Mouse (Mus musculus) c-Kit-positive CD71-positive TER-119-positive erythroid progenitor cells, embryonic 14.5 days (primary cell): Measurements from ENCODE around the gene Rhof.
"Not testable (repeated sequence)": the region's sequence is repeated elsewhere in the genome, so short reads cannot be mapped to it uniquely, and the experiment has no call there.

Source experiments
- DNase-seq: peaks from one replicate; pipeline ENCODE4 v3.0.0-alpha.2; 2013; ENCODE audit warnings: low spot score

Gene Rhof

DNA sequence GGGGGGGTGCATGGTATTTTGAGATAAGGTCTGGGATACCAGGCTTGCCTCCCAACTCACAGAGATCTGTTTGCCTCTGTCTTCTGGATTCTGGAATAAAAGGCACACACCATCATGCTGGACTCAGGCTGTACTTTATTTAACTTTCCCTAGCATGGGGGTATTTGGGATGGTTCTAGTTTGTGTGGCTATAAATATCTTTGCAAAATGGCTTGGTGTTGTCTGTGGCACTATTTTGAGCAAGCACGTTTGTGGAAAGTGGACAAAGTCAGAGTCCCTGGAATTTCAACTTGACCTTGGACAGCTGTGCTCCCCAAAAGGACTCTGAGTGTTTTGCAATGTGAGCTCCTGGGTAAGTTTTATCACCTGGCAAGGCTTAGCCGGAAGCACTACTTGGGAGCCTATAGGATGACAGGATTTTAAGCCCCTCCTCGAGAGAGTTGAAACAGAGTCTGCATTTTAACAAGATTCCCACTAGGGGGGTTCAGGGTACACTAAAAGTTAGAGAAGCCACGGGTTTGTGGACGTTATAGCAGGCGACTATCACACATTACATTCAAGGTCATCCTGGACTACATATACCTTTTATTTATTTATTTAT lies 65.0 kb downstream of the Rhof start:
- DNase-seq: peak; percentile 73

DNA sequence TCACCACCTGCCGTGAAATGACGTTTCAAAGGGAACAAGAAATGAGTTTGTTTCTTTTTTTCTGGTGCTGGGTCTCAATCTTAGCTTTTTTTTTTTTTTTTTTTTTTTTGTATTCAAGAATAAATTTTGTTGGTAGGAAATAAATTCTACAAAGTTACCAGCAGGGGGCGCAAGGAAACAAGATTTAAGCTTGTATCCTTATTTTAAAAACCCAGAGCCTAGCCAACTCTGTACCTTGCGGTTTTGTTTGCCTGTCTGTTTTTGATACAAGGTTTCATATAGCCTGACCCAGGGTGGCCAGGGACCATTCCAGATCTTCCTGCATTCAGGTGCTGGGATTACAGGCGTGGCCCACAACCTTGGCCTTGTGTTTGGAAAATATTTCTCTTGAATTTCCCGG lies 68.3 kb downstream of the Rhof start:
- peak; percentile 86 for DNase-seq

DNA sequence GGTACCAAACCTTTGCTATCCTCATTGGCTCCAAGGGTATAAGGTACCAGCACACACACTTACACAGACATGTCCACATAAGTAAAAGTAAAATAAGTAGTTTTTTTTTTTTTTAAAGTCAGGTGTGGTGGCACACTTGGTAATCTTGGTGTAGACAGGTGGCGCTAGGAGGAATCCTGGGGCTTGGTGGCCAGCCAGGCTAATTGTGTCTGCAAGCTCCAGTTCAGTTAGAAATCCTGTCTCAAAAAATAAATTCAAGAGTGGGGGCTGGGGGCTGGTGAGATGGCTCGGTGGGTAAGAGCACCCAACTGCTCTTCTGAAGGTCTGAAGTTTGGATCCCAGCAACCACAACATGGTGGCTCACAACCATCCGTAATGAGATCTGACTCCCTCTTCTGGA lies 69.4 kb downstream of the Rhof start:
- DNase-seq: no peak

DNA sequence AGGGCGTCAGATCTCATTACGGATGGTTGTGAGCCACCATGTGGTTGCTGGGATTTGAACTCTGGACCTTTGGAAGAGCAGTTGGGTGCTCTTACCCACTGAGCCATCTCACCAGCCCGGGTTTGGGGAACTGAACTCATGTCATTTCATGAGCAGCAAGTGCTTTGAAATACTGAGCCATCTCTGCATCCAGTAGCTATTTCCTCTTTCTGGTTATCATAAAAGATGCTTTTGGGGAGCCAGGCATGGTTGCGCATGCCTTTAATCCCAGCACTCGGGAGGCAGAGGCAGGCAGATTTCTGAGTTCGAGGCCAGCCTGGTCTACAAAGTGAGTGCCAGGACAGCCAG lies 71.1 kb downstream of the Rhof start:
- not testable (repeated sequence) for DNase-seq

DNA sequence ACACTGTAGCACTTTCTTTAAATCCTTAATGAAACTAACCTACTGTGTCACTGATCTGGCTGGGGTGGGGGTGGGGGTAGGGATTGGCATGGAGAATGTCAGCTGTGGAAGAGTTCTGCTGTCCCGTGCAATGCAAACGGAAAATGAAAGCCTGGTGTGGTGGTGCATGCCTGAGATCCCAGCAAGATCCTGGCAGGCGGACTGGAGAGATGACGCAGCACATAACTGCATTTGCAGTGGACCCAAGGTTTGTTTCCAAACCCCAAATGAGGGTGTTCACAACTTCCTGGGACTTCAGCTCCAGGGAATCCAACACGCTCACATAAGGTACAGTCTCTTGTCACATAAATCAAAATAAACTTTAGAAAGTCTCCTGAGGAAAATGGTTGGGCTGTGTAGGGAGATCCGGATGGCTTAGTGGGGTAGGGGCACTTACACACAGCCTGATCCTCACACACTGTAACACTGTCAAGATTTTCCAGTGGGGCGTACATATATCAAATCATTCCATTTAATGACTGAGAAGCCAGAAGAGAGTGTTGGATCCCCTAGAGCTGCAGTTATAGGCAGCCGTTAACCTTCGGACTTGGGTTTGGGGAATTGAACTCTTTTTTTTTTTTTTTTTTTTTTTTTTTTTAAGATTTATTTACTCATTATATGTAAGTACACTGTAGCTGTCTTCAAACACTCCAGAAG lies 71.6 kb downstream of the Rhof start:
- no peak for DNase-seq

DNA sequence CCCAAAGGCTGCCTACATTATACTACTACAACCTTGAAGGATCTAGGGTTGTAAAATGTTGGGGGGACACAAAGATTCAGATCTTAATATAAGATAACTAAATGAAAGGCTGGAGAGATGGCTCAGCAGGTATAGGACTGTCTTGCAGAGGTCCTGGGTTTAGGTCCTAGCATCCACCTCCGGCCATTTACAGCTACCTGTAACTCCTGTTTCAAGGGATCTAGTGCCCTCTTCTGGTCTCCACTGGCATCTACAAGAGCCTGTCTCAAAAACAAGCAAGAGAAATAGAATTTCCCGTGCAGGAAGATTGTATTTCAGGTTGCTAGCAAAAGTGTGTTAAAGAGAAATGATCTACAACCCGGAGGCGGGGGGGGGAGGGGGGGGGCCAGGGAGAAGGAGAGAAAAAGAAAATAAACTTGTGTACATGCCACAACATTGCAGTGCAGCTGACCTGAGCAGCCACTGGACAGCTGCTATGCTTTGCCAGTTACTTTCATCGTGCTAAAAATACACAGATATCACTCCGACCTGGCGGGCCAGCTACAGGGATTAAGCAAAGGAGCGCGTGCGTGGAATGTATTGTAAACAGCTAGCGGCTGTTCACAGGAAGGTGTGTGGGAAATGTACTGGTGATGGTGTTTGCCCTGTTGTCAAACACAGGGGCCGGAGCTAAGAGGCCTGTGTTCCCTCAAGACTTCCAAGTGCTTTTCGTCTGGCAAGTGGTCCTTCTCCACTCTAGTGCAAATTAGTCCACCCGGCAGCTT lies 72.6 kb downstream of the Rhof start:
- DNase-seq: peak; percentile 62

DNA sequence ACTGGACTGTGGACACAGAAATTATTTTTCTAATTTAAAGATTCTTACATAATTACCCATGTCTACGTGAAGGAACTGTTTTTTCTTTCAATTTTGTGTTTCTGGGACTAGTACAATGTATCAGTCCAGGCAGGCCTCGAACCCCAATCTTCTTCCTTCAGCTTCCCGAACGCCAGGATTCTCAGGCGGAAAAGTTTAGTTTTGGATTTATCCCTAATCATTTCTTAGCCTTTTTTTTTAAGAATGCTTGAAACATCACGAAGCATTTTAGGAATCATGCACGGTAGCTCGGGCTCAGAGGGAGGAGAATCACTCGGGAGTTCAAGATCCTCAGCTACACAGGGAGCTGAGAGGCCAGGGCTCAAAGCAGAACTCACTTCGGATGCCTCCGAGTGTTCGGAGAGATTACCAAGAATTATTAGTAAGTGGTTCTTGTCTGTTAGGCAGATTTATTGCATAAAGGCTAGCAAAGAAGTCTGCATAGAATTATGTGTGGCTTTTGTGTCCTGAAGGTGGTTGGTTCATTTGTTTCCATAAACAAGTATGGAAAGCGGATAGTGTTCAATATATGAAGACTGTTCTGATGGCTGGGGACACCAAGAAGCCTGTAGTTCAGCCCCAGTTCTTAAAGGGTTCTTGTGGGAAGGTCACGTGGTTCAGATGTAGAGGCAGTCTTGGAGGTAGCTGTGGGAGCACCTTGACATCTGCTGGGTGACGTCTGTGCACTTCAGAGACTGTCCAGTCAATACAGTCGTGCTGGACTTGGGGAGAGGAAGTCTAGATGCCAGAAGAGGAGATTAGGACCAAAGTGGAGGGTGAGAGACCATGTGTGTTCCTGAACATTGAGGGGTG lies 74.0 kb downstream of the Rhof start:
- no peak for DNase-seq

DNA sequence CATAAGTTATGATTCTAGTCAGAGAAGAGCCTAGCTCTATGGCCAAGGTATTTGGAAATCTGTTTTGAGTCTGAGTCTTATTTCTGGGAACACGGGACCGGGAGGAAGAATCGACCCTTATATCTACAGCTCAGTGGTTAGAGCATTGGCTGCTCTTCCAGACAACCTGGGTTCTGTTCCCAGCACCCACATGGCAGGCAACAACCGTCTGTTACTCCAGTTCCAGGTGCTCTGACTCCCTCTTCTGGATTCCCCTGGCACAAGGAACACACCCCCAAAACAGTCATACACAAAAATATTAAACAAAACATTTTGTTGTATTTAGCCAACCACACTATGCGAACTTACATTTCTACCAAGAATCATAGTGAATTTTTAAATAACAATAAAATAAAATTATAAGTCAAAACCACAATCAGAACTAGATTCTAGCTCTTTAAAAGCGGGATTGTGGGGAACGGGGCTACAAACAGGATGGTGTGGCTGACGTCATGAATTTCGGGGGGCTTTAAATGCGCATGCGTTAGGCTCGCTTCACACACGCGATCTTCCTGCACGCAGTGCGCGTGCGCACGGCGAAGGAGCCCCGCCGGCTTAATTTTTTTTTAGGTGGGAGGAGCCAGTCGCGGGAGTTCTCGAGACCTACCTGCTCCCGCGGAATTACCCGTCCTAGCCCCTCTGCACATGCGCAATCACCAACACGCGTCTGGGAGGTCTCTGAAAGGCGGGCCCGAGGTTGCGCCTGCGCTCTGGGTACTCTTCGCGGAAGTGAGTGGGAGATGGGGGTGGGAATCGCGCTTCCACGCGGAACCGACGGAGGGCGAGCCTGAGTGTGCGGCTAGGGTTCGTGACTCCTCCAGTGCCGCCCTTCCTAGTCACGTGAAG lies 74.9 kb downstream of the Rhof start:
- peak; percentile 100 for DNase-seq
